Mouse (Mus musculus): ENCODE results near the gene Pfkl.
A peak's percentile ranks its signal among the peaks of the same experiment; 100 is the strongest.
"Not testable (repeated sequence)": the region's sequence is repeated elsewhere in the genome, so short reads cannot be mapped to it uniquely, and the experiment has no call there.

The Pfkl gene

DNA sequence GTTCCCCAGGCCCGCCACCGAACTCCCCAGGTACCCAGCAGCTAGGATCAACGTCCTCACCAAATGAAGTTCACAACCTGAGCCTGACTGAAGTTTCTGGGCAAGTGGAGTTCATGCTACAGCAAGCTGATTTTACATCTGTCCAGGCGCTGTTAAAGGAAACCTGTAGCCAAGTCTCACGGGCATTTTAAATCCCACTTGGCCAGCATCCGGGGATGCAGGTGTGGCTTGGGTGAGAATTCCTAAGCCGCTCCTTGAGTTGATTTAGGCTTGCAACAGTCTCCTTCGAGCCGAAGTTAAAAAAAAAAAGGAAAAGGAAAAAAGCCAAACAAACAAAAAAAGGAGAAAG lies at the start of gene Pfkl:
Gene Pfkl (minus strand): TSS at position 139 of the 349 bp plus-strand sequence.
- no peak for DNase-seq

DNA sequence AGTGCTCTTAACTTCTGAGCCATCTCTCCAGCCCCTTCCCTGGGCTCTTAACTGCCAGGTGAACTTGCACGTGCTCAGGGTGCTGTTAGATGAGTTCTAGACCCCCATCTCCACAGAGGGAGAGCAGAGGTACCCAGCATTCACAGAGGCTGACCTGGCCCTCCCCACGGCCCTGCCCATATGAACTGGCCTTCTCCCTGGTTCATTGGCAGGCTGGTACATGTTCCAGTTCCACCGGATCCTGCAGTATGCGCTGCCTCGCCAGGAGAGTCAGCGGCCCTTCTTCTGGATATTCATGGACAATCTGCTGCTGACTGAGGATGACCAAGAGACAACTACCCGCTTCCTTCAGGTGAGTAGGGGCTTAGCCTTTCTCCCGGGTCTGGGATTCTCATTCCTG lies 47.2 kb upstream of the Pfkl start:
- DNase-seq: no peak

DNA sequence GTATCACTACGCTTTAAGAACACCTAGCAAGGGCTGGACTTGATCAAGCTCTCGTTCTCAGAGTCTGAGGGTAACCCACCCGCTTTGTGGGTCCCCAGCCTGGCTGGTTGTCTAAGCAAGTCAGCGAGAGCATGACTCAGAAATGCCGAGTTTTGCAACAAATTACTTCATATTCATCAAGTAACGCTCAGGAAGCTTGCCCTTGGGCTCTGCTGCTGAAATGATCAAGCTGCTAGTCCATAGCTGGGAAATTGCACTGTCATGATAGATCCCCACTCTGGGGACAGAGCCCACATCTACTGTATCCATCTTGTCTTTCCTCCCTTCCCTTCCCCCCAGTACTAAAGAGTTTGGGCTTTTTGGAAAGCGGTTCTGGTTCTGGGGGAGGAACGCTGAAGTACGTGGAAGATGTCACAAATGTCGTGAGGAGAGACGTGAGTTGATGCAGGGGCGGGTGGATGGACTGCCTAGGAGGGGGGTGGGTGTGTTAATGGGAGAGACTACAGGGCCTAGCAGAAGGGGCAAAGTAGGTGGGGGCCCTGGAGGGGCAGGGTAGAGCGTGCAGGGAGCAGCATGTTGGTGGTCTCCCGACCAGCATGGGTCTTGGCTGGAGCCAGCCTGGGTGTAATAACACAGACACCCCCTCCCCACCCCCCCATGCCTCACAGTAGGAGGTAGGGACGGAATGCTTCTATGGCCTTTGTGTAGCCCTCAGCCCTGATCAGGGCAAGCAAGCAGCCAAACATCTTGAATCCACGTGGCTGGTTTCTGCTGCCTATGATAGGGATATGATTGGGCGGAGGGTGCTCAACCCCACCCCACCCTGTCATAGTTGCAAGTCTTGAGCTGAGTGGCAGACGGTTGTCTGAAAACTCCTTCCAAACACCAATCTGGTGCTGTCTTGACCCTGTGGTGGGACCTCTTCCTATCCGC lies 45.0 kb upstream of the Pfkl start:
- no peak for DNase-seq

GRCm38 (mm10) chr10:78049519-78050035 lies 39.7 kb upstream of the Pfkl start:
- DNase-seq: no peak

GRCm38 (mm10) chr10:78048061-78048730 lies 38.3 kb upstream of the Pfkl start:
- no peak for DNase-seq

DNA sequence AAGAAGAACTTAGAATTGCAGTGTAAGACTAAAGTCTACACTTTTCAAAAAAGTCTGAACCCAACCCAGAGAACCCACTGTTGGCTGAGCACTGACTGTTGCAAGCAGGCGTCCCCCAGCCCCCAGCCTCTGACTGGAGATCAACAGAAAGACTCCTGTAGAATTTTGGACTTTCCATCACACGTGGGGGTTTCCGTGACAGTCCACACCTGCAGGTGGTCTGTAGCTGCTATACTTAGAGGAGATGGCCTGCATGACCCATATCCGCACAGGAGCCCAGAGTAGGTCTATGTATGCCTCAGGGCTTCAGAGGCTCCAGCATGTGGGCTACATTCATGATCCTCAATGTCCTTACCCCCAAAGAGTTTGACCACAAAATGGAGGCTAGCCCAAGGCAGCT lies 36.5 kb upstream of the Pfkl start:
- no peak for DNase-seq

GRCm38 (mm10) chr10:78044531-78044930 lies 34.6 kb upstream of the Pfkl start:
- no peak for DNase-seq

GRCm38 (mm10) chr10:78043406-78043836 lies 33.5 kb upstream of the Pfkl start, which contains the start of gene Aire:
TSS of gene Aire (minus strand) at chr10:78043610.
- peak; percentile 62 to 74 for DNase-seq

DNA sequence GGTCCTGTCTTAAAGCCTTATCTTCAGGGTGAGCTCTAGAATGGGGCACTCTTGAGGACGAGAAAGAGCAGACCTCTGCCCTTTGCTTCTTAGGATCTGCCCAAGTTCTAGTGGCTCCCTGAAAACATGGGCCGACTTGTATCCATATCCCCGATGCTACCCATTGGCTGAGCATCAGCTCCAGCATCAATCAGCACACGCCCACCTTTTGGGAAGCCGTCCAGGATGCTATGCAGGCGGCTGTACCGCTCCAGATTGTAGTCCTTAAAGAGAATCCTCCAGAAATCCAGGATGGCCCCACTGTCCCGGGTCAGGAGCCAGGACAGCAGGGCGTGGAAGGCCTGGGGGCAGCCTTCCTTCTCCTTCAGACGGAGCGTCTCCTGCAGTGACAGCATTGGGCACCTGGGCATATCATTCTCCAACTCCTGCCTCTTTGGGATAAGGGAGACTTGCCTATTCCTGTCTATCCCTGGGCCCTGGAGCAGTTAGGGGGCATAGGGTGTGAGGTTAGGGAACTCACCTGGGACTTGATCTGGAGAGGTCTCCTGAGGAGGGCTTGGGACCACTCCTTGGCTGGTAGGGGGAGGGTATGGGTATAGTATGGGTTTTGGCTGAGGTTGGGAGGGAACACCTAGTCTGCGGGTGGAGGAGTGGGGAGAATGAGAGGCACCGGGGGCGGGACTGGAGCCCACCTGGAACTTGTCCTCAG lies 33.0 kb upstream of the Pfkl start:
- no peak for DNase-seq

- DNase-seq: no peak
These were observed 32.2 kb upstream of the Pfkl start for GRCm38 (mm10) chr10:78042096-78042495.

- DNase-seq: no peak
These were observed 31.8 kb upstream of the Pfkl start, which contains the start of gene Dnmt3l for GRCm38 (mm10) chr10:78041647-78042046. TSS of gene Dnmt3l (plus strand) at chr10:78041947.

DNA sequence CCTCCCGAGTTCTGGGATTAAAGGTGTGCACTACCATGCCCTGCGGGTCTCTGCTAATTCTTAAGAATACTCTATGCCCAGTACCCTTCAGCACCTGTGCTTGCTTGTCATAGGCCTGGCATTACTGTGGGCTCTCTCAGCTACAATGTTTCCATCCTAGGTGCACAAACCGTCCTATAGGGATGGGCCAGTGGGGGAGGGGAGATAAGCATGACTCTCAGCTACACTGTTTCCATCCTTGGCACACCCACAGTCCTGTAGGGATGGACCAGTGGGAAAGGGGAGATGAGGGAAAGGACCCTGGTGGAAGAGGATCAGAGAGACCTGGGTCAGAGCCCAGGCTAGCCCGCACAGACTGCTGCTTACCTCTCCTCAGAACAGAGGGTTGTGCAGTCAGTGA lies 27.3 kb upstream of the Pfkl start:
- DNase-seq: no peak

GRCm38 (mm10) chr10:78031987-78032386 lies 22.1 kb upstream of the Pfkl start:
- no peak for DNase-seq

GRCm38 (mm10) chr10:78029080-78029479 lies 19.2 kb upstream of the Pfkl start:
- no peak for DNase-seq

- DNase-seq: peak; percentile 77 to 82
These were observed 18.2 kb upstream of the Pfkl start for GRCm38 (mm10) chr10:78028129-78028528.

DNA sequence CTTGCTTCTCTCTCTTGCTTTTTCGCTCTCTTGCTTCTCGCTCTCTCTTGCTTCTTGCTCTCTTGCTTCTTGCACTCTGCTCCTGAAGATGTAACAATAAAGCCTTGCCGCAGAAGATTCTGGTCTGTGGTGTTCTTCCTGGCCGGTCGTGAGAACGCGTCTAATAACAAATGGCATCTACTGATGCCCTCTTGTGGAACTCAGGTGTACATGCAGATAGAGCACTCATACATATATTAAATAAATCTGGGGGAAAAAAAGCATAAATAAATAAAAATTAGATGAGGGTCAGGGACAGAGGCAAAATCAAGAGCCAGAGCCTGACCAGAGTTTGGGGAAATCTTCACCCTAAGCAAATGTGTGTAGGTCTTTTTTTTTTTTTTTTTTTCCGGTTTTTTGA lies 15.6 kb upstream of the Pfkl start:
- DNase-seq: not testable (repeated sequence)

- not testable (repeated sequence) for DNase-seq
These were observed 10.1 kb upstream of the Pfkl start for GRCm38 (mm10) chr10:78019984-78020383.

DNA sequence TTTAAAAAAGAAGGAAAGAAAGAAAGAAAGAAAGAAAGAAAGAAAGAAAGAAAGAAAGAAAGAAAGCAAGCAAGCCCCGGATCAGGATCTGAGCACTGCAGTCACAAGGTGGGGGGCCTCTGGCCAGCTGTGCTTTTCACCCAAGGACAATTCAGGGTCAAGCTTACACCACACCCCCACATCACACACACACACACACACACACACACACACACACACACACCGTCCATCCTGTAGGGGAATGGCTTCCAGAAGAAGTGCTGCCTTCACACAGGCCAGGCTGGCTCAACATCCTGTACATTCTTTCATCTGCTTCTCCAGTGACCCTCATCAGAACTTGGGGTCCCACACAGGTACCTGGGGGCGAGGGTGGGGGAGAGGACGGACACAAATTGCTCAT lies 9.4 kb upstream of the Pfkl start:
- DNase-seq: peak in 1 of 2 experiments; percentile 8

- DNase-seq: peak; percentile 86 to 90
These were observed 8.9 kb upstream of the Pfkl start for GRCm38 (mm10) chr10:78018797-78019203.

- peak; percentile 50 to 73 for DNase-seq
These were observed 6.5 kb upstream of the Pfkl start for GRCm38 (mm10) chr10:78016366-78016765.

DNA sequence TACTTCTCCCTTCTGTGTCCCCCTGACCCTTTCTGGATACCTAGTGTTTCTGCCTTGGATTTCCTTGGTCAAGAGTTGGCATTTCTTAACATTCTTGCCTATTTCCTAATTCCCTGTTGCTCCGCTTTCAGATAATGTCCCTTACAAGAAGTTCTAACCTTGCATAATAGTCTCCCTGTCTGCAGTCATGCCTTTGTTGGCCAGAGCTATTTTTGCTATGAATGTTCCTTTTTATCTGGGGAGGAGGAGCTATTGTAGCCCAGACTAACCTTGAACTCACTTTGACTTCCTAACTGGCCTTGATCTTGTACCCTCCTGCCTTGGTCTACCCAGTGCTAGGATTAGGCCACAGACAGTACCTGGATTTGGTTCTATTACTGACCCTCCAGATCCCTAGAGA lies 5.6 kb upstream of the Pfkl start:
- no peak for DNase-seq

DNA sequence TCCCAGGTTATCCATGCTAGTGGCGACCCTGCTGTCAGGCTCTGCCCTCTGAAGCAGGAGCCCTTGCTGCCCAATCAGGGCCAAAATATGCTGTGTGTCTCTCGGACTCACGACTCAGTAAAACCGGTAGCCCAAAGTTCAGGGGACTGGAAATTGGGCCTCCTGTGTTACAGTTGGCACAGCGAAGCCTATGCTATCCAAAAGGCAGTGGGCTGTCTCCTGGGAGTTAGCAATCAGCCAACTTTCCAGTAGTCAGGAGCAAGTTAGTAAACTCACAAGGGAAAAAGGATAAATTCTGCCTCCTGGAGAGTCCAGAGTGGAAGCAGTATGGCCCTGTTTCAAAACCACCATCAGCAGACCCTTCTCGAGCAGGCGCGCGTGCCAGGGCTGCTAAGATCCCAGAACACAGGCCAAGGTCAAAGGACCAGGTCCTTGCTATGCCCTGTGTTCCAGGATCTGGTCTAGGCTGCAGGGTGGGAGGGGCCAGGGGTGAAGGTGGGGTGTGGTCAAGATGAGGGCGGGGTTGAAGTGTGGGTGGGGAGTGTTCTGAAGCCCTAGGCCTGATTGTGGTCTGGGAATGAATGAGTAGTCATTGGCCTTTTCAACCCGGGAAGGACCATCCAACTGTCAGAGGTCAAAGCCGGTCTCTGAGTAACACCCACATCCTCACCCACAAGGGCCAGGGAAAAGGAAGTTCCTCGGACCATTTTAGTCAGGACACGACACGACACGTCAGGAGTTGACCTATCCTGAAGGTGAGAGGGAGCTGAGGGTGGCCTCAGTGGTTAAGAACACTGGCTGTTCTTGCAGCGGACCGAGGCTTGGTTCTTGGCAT lies 3.0 kb upstream of the Pfkl start:
- DNase-seq: no peak

Data from kidney, postnatal 25 days (tissue).